Mouse (Mus musculus) MEL (cell line): ENCODE results near the gene Mmp15.

Experiments
- POLR2A ChIP-seq, 2 experiments: IDR thresholded peaks; 2 replicates each; pipeline ENCODE4 v1.6.1; 2011 to 2012; ENCODE audit warnings: low read length in 2 of 2, mild to moderate bottlenecking in 2 of 2, control low read depth in 1 of 2, improper control_type of control experiment in 1 of 2, low read depth in 1 of 2, moderate library complexity in 1 of 2; ENCODE audit not compliant: control insufficient read depth in 1 of 2, insufficient read depth in 1 of 2, poor library complexity in 1 of 2
- TAL1 ChIP-seq: IDR thresholded peaks from 2 replicates; pipeline ENCODE4 v1.6.1; 2012; ENCODE audit warnings: mild to moderate bottlenecking, inconsistent platforms, low read length, moderate library complexity, mixed read lengths
- UBTF ChIP-seq: IDR thresholded peaks from 2 replicates; pipeline ENCODE4 v1.6.1; 2012; ENCODE audit warnings: low read depth, mild to moderate bottlenecking, inconsistent platforms, low read length, improper control_type of control experiment, moderate library complexity, borderline replicate concordance; ENCODE audit not compliant: insufficient read depth

DNA sequence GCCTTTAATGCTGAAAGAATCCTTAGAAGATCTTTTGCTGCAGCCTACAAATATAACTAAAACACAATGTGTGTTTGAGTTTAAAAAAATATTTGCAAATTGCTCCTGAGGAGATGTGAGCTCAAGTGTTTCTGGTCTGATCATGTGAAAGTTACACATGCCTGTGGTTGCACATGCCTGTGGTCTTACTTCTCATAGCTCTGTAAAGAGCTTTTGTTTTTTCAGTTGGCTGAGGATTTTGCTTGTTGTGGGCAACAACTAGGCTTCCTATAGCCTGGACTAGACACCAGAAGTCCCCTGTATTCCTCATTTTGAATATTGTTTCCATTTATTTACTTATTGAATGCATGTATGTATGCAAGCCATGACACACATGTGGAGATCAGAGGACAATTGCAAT is 15.7 kb upstream of the Mmp15 start:
- TF ChIP-seq POLR2A (IDR thresholded peaks at IDR 0.05; ENCODE audit: control insufficient read depth in 1 of 2, insufficient read depth in 1 of 2, low read depth in 1 of 2, low read length in 2 of 2, poor library complexity in 1 of 2) (no peak), TAL1 (no peak), UBTF (no peak)
